Mouse (Mus musculus): ENCODE results near the gene Kif16b. TPM values are rescaled to one million over a fixed set of nuclear protein-coding genes. Genes with fewer than 3 reads are reported as not detected.

Kif16b gene
- total and polyA plus RNA-seq, 3 experiments, result 10.7 to 32.0 (median 13.0) TPM

GRCm38 (mm10) chr2:142651591-142651990 is 249.7 kb downstream of the Kif16b start:
- no peak for DNase-seq (ENCODE audit: low read depth, low spot score)
- Histone ChIP-seq H3K4me1 (ENCODE audit: control insufficient read depth in 1 of 2, insufficient read depth in 2 of 2, low read length in 2 of 2) (no peaks in the 10 kb centered on the region), H3K4me3 (ENCODE audit: control insufficient read depth in 1 of 2, insufficient read depth in 1 of 2, low read depth in 2 of 2, low read length in 2 of 2) (no peak overlapping the region), H3K79me2 (ENCODE audit: control insufficient read depth, insufficient read depth, low read length, poor library complexity) (no peaks in the 10 kb centered on the region), H3K9me3 (replicated peaks; ENCODE audit: insufficient read depth, low read length) (no peaks in the 10 kb centered on the region), H3K27me3 (ENCODE audit: control insufficient read depth in 1 of 2, insufficient read depth in 2 of 2, low read length in 2 of 2) (no peaks in the 10 kb centered on the region), H3K9ac (ENCODE audit: control insufficient read depth, low read depth, low read length, poor library complexity, severe bottlenecking) (no peak overlapping the region), H3K27ac (ENCODE audit: control insufficient read depth, low read depth, low read length) (no peak overlapping the region), H3K36me3 (ENCODE audit: control insufficient read depth in 1 of 2, insufficient read depth in 2 of 2, low read length in 2 of 2) (no peaks in the 10 kb centered on the region)
- no peak for TF ChIP-seq POLR2AphosphoS5 (IDR thresholded peaks at IDR 0.05; ENCODE audit: borderline replicate concordance, low read depth, low read length)
- TF ChIP-seq POLR2AphosphoS2 (IDR thresholded peaks at IDR 0.05; ENCODE audit: low read length), result no peak

DNA sequence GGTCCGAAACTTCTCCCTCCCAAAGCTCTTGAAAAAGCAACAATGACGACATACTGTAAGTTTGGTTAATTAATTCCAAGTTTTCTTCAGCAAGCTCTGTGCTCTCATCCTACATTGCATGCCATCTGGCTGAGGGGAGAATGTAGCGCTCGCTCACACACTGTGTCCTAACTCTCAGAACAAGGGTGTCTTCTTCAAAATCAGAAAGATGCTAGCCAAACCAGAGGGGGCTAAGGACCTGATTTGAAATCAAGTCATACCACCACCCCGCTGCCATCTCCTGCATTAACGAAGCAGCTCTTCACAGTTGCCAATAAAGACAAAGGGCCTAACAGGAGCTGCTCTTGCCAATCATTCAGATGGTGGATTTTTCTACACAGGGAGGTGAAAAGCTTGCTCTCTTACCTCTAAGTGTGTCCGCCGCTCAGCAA is 253.3 kb downstream of the Kif16b start:
- Histone ChIP-seq H3K4me3 (ENCODE audit: control insufficient read depth in 1 of 2, insufficient read depth in 1 of 2, low read depth in 2 of 2, low read length in 2 of 2) (no peak overlapping the region), H3K79me2 (ENCODE audit: control insufficient read depth, insufficient read depth, low read length, poor library complexity) (no peaks in the 10 kb centered on the region)
- TF ChIP-seq POLR2AphosphoS2 (IDR thresholded peaks at IDR 0.05; ENCODE audit: low read length) (no peak), JUND (IDR thresholded peaks at IDR 0.05; ENCODE audit: low read depth, low read length) (no peak), GABPA (IDR thresholded peaks at IDR 0.05; ENCODE audit: low read depth, low read length) (no peak)

GRCm38 (mm10) chr2:142646863-142647262 is 254.5 kb downstream of the Kif16b start:
- H3K27me3 ChIP-seq (ENCODE audit: control insufficient read depth in 1 of 2, insufficient read depth in 2 of 2, low read length in 2 of 2), result no peaks in the 10 kb centered on the region
- no peaks in the 10 kb centered on the region for H3K4me1 ChIP-seq (ENCODE audit: control insufficient read depth in 1 of 2, insufficient read depth in 2 of 2, low read length in 2 of 2)
- no peak for DNase-seq (ENCODE audit: low read depth, low spot score)
- TF ChIP-seq MAX (IDR thresholded peaks at IDR 0.05; ENCODE audit: low read length) (no peak), ZKSCAN1 (IDR thresholded peaks at IDR 0.05; ENCODE audit: low read depth, low read length) (no peak), ZNF384 (IDR thresholded peaks at IDR 0.05; ENCODE audit: low read depth, low read length) (no peak)
- no peaks in the 10 kb centered on the region for H3K79me2 ChIP-seq (ENCODE audit: control insufficient read depth, insufficient read depth, low read length, poor library complexity)
- H3K4me3 ChIP-seq (ENCODE audit: control insufficient read depth in 1 of 2, insufficient read depth in 1 of 2, low read depth in 2 of 2, low read length in 2 of 2), result no peak overlapping the region
- no peak overlapping the region for H3K27ac ChIP-seq (ENCODE audit: control insufficient read depth, low read depth, low read length)
- no peaks in the 10 kb centered on the region for H3K36me3 ChIP-seq (ENCODE audit: control insufficient read depth in 1 of 2, insufficient read depth in 2 of 2, low read length in 2 of 2)
- no peak overlapping the region for H3K9ac ChIP-seq (ENCODE audit: control insufficient read depth, low read depth, low read length, poor library complexity, severe bottlenecking)
- H3K9me3 ChIP-seq (replicated peaks; ENCODE audit: insufficient read depth, low read length), result no peaks in the 10 kb centered on the region

More for the DNA sequence above, 253.3 kb downstream of the Kif16b start:
- no peak for DNase-seq (ENCODE audit: low read depth, low spot score)
- no peaks in the 10 kb centered on the region for H3K36me3 ChIP-seq (ENCODE audit: control insufficient read depth in 1 of 2, insufficient read depth in 2 of 2, low read length in 2 of 2)
- H3K9me3 ChIP-seq (replicated peaks; ENCODE audit: insufficient read depth, low read length), result no peaks in the 10 kb centered on the region
- H3K4me1 ChIP-seq (ENCODE audit: control insufficient read depth in 1 of 2, insufficient read depth in 2 of 2, low read length in 2 of 2), result no peaks in the 10 kb centered on the region
- no peak overlapping the region for H3K27ac ChIP-seq (ENCODE audit: control insufficient read depth, low read depth, low read length)
- no peaks in the 10 kb centered on the region for H3K27me3 ChIP-seq (ENCODE audit: control insufficient read depth in 1 of 2, insufficient read depth in 2 of 2, low read length in 2 of 2)
- no peak overlapping the region for H3K9ac ChIP-seq (ENCODE audit: control insufficient read depth, low read depth, low read length, poor library complexity, severe bottlenecking)

DNA sequence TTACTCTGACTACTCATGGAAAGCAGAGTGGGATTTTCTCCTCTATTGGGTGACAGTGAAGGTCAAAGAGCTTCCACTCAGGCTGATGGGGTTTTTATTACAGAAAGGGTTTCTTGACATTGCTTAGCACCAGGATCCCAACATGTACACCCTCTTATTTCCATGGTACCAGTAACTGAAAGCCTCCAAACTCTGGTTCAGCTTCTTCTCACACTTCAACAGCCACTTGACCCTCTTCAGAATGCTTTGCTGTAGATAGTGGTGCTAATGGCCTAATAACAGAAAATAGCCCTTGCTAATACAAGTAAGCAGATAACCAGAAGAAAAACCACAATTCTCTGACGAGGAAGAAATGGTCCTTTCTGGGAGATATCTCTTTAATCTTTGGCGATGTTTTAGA is 259.6 kb downstream of the Kif16b start:
- peaks cover 2 to 8% of the 10 kb centered on the region in 2 experiments; a peak in 3 of 4 replicates for H3K4me1 ChIP-seq (ENCODE audit: control insufficient read depth in 1 of 2, insufficient read depth in 2 of 2, low read length in 2 of 2)
- H3K27me3 ChIP-seq (ENCODE audit: control insufficient read depth in 1 of 2, insufficient read depth in 2 of 2, low read length in 2 of 2), result no peaks in the 10 kb centered on the region
- H3K9ac ChIP-seq (ENCODE audit: control insufficient read depth, low read depth, low read length, poor library complexity, severe bottlenecking), result no peak overlapping the region
- H3K27ac ChIP-seq (ENCODE audit: control insufficient read depth, low read depth, low read length), result no peak overlapping the region
- no peaks in the 10 kb centered on the region for H3K79me2 ChIP-seq (ENCODE audit: control insufficient read depth, insufficient read depth, low read length, poor library complexity)
- no peaks in the 10 kb centered on the region for H3K9me3 ChIP-seq (replicated peaks; ENCODE audit: insufficient read depth, low read length)
- peaks cover 0 to 4% of the 10 kb centered on the region in 2 experiments; a peak in 2 of 4 replicates for H3K36me3 ChIP-seq (ENCODE audit: control insufficient read depth in 1 of 2, insufficient read depth in 2 of 2, low read length in 2 of 2)
- no peak overlapping the region for H3K4me3 ChIP-seq (ENCODE audit: control insufficient read depth in 1 of 2, insufficient read depth in 1 of 2, low read depth in 2 of 2, low read length in 2 of 2)
- no peak for DNase-seq (ENCODE audit: low read depth, low spot score)
- TF ChIP-seq CHD2 (IDR thresholded peaks at IDR 0.05; ENCODE audit: low read length) (no peak), NRF1 (IDR thresholded peaks at IDR 0.05; ENCODE audit: insufficient read depth, low read depth, low read length, poor library complexity, severe bottlenecking) (no peak), UBTF (IDR thresholded peaks at IDR 0.05; ENCODE audit: borderline replicate concordance, insufficient read depth, low read depth, low read length) (no peak), NELFE (IDR thresholded peaks at IDR 0.05; ENCODE audit: low read depth, low read length) (no peak), USF2 (IDR thresholded peaks at IDR 0.05; ENCODE audit: borderline replicate concordance in 1 of 2, insufficient read depth in 1 of 2, low read depth in 1 of 2, low read length in 2 of 2) (no peak), POLR2A (IDR thresholded peaks at IDR 0.05; ENCODE audit: control insufficient read depth in 1 of 2, insufficient read depth in 1 of 2, low read depth in 1 of 2, low read length in 2 of 2, poor library complexity in 1 of 2) (no peak), ZNF384 (IDR thresholded peaks at IDR 0.05; ENCODE audit: low read depth, low read length) (no peak), MYB (IDR thresholded peaks at IDR 0.05; ENCODE audit: low read depth, low read length) (no peak), ELF1 (IDR thresholded peaks at IDR 0.05; ENCODE audit: low read depth, low read length) (no peak), MYC (IDR thresholded peaks at IDR 0.05; ENCODE audit: low read depth, low read length) (no peak), ZC3H11A (IDR thresholded peaks at IDR 0.05; ENCODE audit: low read depth, low read length) (no peak), KAT2A (conservative IDR thresholded peaks at IDR 0.05; ENCODE audit: low read depth, low read length) (no peak), TBP (IDR thresholded peaks at IDR 0.05; ENCODE audit: low read depth, low read length) (no peak), GATA1 (IDR thresholded peaks at IDR 0.05; ENCODE audit: low read depth, low read length) (no peak)
